Mouse (Mus musculus): ENCODE measurements around the gene Irak4. TPM values are rescaled to one million over a fixed set of nuclear protein-coding genes. Genes with fewer than 3 reads are reported as not detected.

Gene Irak4
- polyA plus RNA-seq (2012; ENCODE audit: low replicate concordance): 1.8 and 4.7 TPM in 2 replicates

DNA sequence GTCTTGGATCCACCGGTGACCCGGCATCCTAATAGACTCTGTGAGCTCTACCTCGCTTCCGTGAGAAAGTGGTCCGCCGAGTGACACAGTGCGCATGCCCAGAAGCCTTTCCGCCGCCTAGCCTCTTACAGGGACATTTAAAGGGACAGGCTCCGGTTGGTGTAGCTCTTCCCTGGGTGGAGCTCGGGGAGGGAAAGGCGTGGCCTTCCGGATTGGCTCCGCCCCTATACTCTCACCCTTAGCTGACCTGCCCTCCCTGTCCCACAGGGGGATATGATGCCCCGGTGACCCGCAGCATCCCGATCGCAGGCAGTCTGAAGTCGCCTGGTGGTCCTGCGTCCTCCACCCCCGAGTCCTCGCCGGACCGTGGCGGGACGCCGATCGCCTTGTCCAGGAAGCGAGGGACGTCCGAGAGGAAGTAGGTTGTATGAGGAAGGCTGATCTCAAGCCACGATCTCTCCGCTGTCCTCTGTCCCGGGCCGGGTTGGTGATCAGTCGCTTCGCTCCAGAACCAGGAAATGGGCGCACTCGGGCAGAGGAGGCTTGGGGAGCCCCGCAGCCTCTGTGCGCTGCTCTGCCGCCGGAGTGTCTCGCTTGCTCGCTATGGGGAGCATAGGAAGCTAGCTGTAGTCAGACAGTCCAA, at the start of gene Irak4, which contains the start of gene Pus7l:
Gene Irak4, plus strand, starts transcription at position 235 of the 643 bp plus-strand sequence.
Gene Pus7l, minus strand, starts transcription at position 139 of the 643 bp plus-strand sequence.

DNA sequence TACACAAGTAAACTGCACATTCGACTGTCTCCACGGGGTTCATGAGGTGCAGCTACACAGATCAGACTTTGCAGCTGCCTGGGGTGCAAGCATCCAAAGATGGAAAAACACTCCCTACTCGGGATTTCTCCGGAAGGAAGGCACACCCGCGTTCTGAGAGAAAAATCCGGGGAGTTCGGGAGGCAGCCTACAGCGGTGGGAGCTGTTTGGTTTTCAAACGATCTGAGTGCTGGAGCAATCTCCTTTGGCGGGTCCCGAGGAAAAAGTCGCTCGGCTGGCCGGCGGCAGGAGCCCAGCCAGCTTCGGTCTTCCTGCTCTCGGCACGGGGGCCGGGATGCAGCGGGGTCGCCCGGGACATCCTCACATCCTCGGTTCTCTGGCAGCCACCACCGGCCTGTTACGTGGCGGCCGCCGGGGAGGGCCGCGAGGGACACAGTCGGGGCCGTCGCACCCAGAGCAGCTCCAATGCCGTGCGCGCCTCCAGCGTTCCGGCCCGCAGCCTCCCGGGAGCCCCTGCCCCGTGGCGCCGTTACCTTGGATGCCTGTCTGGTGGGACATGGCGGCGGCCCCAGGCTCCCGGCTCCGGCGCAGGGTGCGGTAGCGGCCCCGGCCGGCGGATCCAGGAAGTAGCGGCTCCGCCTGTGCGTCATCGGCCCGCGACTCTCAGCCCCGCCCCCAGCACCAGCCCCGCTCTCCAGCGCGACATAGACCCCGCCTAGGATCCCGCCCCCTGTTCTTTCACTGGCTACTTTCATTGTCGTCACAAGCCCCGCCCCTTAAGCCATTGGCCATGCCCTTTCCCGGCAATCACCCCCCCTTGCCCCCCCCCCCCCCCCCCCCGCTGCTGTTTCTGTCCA, 46.0 kb downstream of the Irak4 start, which contains the start of gene Twf1:
Gene Twf1, minus strand, starts transcription at position 671 of the 857 bp plus-strand sequence.

DNA sequence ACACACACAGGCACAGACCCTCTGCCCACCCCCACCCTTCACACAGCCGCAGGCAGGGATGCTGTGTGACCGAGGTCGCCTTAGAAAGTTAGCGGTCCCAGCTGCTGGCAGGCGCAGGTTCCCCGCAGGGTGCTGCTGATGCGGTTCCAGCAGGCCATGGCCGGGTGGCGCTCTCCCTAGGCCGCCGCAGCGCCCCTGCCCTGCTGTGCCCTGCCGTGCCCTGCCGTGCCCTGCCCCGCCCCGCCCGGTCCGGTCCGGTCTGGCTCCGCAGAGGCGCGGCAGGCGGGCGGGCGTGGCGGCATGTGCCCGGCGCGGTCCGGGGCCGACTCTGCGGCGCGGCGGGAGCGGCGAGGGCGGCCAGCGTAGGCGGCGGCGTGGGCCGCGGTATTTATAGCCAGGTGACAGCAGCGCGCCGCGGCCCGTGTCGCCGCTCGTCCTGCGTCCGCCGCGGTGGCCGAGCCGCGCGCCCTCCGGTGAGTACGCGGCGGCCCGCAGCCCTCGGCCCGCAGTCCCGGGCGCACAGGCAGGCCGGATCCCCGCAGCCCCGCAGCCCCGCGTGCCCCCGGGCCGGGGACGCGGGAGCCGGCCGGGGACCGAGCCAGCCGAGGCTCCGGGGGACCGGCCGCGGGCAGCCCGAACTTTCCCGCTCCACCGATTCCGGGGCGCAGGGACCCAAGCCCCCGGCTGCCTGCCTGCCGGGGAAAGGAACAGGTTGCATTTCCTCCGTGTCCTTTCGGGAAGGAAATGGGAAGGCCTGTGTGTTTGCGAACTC, 85.6 kb downstream of the Irak4 start, which contains the start of gene Tmem117:
Gene Tmem117, plus strand, starts transcription at position 403 of the 772 bp plus-strand sequence.

Other genes starting within 250 kb of the Irak4 start
- 0.33 and 1.5 TPM in 2 replicates for gene Adamts20, start 78.2 kb upstream of the Irak4 start, polyA plus RNA-seq (2012; ENCODE audit: low replicate concordance)
- gene Pus7l, start 96 bp upstream of the Irak4 start, polyA plus RNA-seq (2012; ENCODE audit: low replicate concordance): 3.2 and 6.1 TPM in 2 replicates
- gene Twf1, start 46.2 kb downstream of the Irak4 start, polyA plus RNA-seq (2012; ENCODE audit: low replicate concordance): 2.0 and 3.4 TPM in 2 replicates
- not detected in 2 replicates for gene Tmem117, start 85.6 kb downstream of the Irak4 start, polyA plus RNA-seq (2012; ENCODE audit: low replicate concordance)